ENCODE assay signal across 22 mouse cellular contexts in genomic region chr16:89877206-89877605, GRCm38 (mm10).
DNase-seq lines count a peak whose midpoint lies in the region; ATAC-seq and TF ChIP-seq lines count a peak whose summit lies in the region.
"Had no signal": no experiment of that assay in that cellular context is flagged by ENCODE, and none has a peak within 500 bp of the region (broad histone marks: within the 10 kb centered on the region; RNA-seq: fewer than 3 reads in every experiment).

No protein-coding gene starts in this region.

- no peak for DNase-seq in layer of hippocampus, adult 2 months (ENCODE audit: low spot score in 2 of 2)
- no peak for DNase-seq in layer of hippocampus, adult 9-11 months
- no peak for DNase-seq in heart, embryonic 10.5 days (ENCODE audit: low spot score)
- no peak for DNase-seq in thymus, postnatal 25 days
- DNase-seq: adrenal gland, adult 2 months; adrenal gland, adult 8-10 months; adrenal gland, postnatal 10 days; adrenal gland, postnatal 14 days; adrenal gland, postnatal 25 days; adrenal gland, postnatal 36 days; B cell, adult 2 months; cerebellum, adult 11 months; cerebellum, adult 11-12 months; cerebellum, adult 18-20 months had no signal

- peak overlapping the region; percentile 18; the same call in 1 of the 2 replicates for H3K27ac ChIP-seq in layer of hippocampus, adult 2 months
- no peak overlapping the region for H3K27ac ChIP-seq in heart, embryonic 10.5 days

- peak; percentile 55 for ATAC-seq in granulocyte monocyte progenitor cell, adult 5-6 weeks (replicated peaks; ENCODE audit: poor library complexity, severe bottlenecking)
- peak; percentile 52; the same call in 1 of the 2 replicates for ATAC-seq in megakaryocyte, adult 5-6 weeks (ENCODE audit: poor library complexity, severe bottlenecking)
- ATAC-seq in megakaryocyte progenitor cell, adult 5-6 weeks (replicated peaks; ENCODE audit: poor library complexity): peak; percentile 24
- ATAC-seq in CD4-positive, CD25-positive, alpha-beta regulatory T cell, adult 4 months: no peak
- ATAC-seq: activated CD4-positive, CD25-positive, alpha-beta regulatory T cell, adult 4 months; Patski had no signal

- peaks cover 12% of the 10 kb centered on the region for H3K36me3 ChIP-seq in heart, embryonic 10.5 days
- H3K36me3 ChIP-seq: G1E had no signal

- peaks cover 30% of the 10 kb centered on the region for H3K4me1 ChIP-seq in heart, embryonic 10.5 days

- no peak for TF ChIP-seq CTCF in layer of hippocampus, adult 2 months (conservative IDR thresholded peaks at IDR 0.05)

- H3K9me3 ChIP-seq in heart, embryonic 10.5 days: no peaks in the 10 kb centered on the region

- no peak overlapping the region for H3K4me3 ChIP-seq in layer of hippocampus, adult 2 months
- H3K4me3 ChIP-seq in heart, embryonic 10.5 days: no peak overlapping the region

- H3K27me3 ChIP-seq in heart, embryonic 10.5 days (ENCODE audit: insufficient read depth, poor library complexity, severe bottlenecking): no peaks in the 10 kb centered on the region
- H3K27me3 ChIP-seq: CH12.LX, Patski had no signal

- 90% methylated on average over 10 of the region's 10 CpGs for WGBS in heart, embryonic 10.5 days
